Mouse (Mus musculus) yolk sac, embryonic 10.5 days (tissue): ENCODE results near the gene Rnaseh2b.

Source experiments
- DNase-seq: peaks from one replicate; pipeline ENCODE4 v3.0.0-alpha.2; 2017; ENCODE audit warnings: low spot score

The Rnaseh2b gene

DNA sequence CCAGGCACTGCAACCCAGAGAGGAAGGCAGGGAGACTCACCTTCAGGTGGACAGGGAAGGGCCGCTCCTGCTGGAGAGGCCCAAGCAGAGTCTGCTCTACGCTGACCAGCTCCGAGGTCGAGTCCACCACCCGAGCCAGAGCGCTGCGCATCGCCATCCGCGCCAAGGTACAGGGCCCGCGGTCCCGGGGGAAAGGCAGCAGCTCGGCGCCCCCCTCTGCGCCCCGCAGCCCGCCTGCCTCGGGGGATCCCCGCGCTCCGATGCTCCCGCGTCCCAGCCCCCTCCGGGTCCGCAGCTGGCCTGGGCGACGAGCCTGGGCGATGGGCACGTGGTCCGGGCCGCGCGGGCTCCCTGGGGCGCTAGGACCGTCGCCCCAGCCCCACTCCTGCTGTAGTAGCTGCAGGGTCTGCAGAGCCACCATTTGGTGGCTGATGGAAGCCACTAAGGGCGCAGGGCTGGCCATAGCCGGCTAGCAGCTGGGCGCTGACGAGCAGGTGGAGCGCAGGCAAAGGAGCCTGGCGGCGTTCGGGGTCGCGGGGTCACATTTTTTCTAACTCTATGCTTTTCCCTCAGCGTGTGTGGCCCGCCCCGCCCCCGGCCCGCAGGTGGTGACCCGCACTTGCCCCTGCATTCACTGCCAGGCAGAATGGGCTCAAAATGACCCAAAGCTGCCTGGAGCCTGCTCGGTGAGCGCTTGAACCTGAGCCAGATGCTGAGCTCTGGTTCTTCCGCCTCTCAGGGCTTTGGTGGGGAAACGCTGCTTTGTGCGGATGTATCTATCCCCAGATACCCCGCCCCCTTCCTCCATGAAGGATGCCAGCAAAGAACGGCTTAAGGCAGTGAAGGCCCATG, at the start of gene Rnaseh2b, which contains the start of gene Dleu7:
Gene Rnaseh2b (plus strand): TSS at position 102 of the 852 bp plus-strand sequence.
Gene Dleu7 (minus strand): TSS at position 560 of the 852 bp plus-strand sequence.
- peak; percentile 79 for DNase-seq

DNA sequence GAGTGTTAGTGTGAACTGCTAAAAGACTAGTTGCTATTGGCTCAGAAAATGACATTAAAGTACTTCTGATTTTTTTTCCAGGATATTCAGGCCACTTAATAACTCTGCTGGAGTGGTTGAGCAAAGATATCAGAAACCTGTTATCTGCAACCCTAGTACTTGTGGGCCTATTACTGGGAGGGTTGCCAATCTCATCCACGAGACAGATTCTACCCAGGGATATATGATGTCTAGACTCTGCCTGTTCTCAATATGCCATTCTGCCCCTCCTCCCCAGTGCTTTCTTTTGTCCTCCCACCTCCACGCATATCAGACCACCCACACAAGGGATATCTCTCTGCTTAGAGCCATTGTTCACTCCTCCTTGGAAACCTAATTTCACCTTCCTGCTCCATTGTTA, 48.9 kb upstream of the Rnaseh2b start:
- no peak for DNase-seq

DNA sequence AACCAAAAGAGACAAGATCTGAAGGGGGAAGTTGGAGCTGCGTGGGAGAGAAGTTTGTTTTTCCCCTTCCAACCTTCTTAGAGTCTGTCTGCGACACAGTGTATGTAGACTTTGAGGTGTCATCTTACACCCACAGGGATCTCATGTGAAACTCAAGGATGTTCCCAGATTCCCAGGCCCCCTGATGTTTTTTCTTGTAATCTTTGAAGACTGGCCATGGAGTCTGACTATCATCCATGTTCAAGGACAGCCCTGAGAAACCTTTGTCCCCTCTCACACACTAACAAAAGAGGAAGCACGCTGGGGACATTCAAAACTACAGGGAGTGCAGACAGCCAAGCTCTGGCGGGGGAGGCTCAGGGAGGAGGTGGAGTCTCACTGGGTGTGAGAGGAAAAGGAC, 46.8 kb upstream of the Rnaseh2b start:
- DNase-seq: no peak

DNA sequence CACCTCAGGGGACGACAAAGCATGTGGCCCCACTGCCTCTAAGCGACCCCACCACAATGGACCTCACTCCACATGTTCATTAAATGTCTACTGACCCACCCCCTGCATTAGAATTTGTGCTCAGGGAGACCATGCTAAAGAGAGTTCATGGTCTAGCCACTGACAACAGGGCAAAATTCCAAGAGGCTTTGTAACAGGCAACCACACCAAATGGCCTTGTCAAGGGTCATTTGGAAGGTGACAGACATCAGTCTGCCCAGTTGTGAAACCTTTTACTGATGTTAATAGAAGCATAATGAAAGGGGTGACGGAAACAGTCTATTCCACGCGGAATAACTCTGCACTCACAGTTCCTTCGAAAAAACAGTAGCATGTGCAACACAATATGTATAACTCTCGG, 44.0 kb upstream of the Rnaseh2b start:
- DNase-seq: no peak

DNA sequence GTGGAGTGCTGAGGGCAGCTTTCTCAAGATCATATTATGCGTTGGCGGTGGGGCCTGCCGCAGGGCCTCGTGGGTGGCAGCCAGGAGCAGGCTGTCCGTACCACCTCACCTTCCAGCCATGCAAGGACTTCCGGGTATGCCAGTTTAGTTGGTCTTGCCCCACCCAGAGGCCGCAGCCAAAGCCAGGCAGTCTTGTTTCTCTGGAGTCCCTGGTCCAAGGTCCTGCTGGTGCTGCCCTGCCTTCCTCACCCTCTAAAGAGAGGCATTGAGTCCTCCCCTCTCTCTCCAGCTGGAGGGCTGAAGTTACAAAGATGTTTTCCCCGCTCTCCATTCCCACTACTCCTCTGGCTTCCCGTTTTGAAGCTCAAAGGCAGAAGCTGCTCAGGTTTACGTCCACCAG, 43.6 kb upstream of the Rnaseh2b start:
- no peak for DNase-seq

DNA sequence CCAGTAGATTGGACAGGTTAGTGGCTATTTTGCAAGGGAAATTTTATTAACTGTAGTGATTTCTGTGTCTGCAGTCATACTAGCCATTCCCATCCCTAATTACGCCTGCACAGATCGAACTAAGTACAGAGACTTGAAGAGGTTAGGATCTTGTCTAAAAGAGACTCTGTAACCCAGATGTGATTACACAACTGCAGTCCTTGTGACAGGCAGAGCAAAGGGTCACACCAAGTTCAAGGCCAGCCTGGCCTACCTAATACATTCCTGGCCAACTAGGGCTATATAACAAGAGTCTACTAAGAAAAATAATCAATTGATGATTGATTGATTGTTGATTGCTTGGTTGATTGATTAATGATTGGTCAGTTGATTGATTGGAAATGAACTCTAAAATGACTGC, 43.1 kb upstream of the Rnaseh2b start:
- DNase-seq: no peak

DNA sequence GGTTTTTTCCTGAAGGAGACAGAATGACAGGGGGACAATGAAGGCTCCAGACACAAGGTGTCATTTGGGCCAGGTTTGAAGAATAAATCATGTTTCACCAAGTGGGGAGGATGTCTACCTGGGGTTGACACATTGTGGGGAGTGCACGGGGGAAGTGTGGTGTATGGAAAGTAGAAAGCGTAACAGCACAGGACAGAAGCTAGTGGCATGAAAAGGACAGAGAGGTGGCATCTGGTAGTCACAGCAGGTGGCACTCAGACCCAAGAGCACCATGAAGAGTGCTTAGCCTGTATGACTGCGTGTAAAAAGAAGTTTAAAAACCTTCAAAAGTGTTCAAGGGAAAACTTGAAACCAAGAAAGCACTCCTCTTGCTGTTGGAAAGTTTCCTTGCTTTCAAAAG, 42.3 kb upstream of the Rnaseh2b start:
- DNase-seq: no peak

DNA sequence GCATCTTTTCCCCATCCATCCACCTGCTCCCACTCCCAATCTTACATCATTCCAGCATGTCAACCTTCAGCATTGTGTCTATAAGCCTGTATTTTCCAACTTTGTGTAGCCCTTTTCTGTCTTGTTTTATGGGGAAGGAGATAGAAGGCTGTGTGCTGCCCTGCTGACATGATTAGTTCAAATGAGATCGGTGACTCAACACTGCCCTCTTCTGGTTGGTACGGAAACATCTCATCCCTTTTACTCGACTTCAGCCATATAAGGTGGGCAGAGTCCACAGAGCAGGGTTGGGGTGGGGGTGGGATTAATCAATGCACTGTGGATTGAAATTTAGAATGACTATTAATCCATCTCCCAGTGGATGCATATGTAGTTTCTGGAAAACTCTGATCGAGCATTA, 40.4 kb upstream of the Rnaseh2b start:
- DNase-seq: peak; percentile 53

DNA sequence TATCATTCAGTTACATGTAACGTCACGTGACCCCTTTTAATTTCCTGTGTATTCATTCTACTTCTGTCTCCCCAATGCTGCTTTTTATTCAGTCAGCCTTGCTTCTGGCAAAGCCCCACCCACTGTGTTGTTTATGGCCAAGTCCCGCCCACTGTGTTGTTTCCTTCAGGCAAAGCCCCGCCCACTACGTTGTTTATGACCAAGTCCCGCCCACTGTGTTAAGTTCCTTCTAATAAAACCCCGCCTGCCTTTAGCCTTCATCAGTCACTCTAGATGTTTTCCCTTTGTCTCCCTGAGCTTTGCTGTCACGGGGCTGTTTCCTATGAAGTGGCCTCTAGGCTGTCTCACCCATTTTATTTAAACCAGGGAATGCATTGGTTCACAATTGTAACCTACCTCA, 38.0 kb upstream of the Rnaseh2b start:
- DNase-seq: no peak

DNA sequence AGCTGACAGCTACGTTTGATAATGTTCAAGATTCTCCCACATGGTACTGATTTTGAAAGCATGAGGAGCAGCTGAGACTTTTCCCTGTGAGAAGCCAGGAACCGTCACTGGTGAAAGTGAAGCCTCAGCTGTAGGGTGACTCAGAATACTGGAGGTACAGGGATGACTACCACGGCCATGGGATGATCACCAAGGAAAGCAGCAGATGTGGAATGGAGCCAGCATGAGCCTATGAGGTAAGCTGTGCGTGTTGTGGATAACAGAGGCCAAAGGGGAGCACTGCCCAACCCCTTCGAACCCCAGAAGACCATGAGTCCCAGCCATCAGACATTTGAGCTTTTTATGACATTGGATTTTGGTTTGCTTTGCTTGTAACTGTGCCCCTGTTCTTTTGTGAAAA, 36.3 kb upstream of the Rnaseh2b start:
- DNase-seq: no peak

DNA sequence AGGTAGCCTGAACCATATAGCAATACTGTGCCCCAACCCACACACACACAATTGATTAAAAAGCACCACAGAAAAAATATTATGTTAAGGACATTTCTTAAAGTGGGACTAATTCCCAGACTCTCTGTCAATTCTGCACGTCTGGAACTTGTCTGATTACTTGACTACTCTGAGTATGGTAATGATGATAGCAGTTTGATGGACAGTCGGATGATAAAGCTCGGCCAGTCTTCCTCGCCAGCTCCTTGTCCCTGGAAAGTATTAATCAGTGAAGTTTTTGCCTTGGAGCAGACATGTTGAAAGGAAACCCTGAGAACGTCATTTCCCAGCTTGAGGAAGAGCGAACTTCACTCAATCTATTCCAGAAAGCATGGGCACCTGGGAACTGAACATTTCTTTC, 34.3 kb upstream of the Rnaseh2b start:
- no peak for DNase-seq

DNA sequence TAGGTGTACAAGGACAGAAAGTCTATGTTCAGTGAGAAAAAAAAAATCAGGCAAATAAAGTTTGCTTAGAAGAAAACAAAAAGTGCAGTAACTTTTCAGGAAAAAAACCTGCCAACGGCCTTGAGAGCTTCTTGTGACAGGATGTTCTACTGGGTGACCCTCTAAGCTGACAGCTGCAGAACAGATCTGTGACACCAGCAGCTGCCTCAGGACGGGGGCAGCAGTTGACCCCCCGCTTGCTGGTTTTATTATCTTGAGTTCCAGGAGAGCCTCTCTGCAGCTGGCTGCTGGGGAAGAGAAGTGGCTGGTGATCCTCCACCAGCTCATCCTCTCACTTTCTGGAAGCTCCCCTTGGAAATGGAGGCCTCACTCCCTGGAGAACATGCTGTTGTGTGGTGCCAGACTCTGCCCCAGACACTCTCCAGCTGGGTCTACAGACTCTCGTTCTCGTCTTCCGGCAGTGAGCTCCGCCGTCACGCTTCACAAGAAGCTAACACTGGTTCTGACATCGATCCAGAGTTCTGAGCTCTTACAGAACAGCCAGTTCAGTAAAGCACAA, 33.3 kb upstream of the Rnaseh2b start:
- no peak for DNase-seq

DNA sequence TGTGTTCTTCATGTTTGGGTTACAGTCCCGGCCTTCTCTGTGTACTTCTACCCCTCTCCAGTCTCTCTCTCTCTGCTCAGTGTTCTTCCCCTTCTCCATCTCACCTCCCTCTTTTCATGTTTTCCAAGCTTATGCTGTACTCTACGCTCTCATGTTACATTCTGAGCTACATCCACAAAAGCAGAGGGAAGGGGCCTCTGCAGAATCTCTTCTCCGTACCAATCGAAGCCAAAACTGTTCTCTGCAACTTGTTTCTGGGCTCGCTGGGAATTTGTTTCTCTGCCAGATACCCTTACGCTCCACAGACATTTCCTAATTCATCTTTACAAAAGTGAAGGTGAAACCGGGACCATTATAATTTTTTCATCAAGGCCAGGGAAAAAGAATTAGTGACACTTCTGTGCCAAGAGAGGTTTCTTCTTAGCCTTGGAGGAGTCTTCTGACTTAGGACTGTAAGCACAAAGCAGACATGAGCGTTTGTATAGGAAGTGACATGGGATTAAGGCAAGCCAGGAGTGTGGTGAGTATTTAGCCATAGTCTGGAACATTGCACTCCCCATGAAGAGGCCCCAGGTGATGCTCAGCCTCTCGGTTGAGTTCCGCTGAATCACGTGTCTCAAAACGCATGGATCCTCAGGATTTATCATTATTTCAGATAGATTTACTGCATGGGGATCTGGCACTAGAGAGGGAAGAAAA, 21.5 kb upstream of the Rnaseh2b start:
- no peak for DNase-seq

DNA sequence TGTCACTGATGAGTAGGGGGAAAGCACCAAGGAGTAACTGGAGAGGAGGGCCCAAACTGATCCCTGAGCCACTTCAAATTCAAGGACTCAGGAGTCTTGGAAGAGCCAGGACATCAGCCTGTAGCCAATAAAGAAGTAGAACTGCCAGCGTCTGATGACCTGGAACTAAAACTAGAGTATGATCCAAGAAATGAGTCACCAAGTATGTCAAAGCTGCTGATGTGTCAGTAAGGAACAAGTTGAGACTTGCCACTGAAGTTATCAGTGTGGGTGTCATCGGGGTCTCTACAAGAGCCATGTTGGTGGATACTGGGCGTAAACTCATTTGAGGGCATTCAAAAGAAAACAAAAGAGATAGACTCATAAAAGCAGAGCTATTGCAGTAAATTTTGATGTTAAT, 18.8 kb upstream of the Rnaseh2b start:
- DNase-seq: no peak

DNA sequence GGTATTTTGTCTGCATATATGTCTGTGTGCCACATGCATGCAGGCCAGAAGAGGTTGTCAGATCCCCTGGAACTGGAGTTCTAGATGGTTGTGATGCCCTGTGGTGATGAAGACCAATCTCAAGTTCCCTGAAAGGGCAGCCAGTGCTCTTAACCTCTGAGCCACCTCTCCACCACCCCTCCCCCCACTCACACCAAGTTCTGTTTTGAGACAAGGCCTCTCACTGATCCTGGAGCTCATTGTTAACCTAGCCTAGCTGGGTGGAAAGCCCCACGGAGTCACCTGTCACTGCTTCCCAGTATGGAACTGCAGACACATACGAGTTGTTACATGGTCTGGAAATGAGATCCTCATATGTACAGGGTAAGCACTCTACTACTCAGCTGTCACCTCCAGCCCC, 9.4 kb upstream of the Rnaseh2b start:
- DNase-seq: no peak

DNA sequence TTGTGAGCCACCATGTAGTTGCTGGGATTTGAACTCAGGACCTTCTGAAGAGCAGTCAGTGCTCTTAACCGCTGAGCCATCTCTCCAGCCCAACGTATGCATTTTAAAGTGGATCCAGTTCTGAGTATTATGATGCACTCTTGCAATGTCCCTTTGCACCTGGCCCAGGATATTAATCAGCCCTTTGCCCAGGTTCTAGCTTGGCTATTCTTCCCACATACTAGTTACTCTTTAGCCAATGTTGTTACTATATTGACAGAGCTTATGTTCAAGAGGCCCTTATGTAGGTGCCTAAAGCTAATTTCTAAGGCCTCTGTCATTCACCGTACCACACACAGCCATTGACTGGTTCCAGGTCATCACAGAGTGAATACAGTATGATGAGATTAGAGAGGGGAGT, 3.7 kb upstream of the Rnaseh2b start:
- no peak for DNase-seq

DNA sequence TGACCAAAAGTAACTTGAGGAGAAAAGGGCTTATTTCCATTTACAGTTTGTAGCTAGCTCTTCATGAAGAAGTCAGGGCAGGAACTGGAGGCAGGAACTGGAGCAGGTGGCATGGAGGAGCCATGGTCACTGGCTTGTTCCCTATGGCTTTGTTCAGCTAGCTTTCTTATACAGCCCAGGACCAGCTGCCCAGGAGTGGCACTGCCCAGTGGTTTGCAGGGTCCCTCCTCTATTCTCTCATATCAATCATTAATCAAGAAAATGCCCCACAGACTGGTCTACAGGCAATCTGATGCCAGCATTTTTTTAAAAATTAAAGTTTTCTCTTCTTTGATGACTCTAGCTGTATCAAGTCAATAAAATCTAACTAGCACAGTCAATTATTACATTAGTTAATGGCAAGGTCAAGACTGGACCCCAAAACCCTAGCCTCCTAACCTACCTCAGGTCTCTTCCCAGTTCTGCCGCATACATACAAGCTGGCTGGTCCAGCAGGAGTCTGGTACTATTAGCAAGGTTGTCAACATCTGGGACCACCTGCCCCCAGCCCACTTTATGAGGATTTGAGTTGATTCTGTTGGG, 892 bp upstream of the Rnaseh2b start:
- DNase-seq: no peak

DNA sequence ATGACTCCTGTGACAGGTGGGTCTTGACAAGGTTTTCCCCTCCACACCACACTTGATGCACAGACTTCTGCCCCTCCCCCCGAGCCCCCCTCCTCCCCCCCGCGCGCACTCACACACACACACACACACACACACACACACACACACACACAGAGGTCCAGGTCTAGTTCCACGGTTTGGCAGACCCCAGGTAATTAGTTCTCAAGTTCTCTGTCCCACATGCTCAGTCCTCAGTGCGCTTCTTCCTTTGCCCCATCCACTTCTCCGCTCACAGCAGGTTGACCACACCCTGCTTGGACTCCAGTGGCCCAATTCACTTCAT, 262 bp upstream of the Rnaseh2b start:
- DNase-seq: no peak

DNA sequence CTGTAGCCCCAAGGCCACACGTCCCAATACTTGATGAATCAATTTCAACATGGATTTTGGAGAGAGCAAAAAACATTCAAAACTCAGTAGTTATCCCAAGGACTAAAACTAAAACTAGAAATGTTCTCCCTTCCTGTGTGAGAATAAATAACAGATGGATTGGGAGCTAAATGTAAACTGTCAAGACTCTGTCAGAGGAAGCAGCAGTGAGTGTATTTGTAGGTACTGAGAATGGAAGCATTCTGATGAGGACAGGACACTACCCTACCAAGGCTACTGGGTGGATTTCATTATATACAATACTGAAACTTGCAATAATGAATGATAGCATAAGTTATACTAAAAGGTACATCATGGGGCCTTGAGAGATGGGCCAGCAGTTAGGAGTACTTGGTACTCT, 6.4 kb downstream of the Rnaseh2b start:
- no peak for DNase-seq

DNA sequence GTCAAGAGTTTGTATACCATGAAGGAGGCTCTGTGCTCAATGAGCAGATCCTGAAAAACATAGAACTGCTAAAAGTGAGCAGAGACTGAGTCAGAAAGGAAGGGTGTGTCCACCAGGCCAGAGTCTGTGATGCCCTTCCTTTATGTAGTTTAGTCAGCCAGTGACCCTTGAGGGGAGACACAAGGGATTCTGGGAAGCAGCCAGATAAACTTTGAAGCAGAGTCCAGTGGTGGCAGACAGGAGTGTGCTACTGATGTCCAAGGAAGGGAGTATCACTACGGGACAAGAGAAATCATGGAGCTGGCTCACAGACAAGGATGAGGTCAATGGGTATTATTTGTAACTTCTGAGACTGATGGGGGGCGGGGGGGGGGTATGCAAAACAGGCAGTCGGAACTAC, 7.6 kb downstream of the Rnaseh2b start:
- no peak for DNase-seq

DNA sequence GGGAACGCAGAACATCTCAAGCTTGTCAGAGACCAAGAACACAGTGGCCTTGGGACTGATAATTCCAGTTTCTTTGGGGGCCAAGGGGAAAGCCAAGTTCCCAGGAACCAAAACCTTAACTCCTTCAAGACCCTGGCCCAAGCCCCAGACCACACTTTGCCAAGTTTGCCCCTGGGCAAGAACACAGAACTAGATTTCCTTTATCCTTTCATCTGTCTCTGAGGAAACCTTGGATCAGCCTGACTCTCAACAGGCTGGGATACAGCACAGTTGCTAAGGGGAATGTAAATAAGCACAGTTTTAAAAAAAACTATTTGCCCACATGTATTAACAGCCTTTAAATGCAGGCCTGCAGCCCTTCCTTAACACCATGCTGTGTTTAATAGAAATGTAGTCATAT, 15.2 kb downstream of the Rnaseh2b start:
- no peak for DNase-seq

DNA sequence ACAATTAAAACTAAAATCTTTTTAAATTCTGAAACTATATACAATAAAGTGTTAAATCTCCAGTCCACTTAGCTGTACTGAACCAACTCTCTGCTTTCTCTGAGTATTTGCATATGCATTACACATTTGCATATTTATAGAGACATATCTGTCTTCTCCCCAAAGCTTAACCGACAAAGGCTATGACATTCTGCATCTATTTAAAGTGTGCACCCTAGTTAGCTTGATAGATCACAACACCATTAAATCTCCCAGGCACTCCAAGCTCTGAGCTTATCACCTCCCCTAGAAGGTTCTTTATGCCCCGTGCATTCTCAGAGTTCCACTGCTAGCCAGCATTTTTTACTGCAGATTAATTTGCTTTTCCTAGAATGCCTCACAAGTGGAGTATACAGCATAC, 16.6 kb downstream of the Rnaseh2b start:
- DNase-seq: no peak

DNA sequence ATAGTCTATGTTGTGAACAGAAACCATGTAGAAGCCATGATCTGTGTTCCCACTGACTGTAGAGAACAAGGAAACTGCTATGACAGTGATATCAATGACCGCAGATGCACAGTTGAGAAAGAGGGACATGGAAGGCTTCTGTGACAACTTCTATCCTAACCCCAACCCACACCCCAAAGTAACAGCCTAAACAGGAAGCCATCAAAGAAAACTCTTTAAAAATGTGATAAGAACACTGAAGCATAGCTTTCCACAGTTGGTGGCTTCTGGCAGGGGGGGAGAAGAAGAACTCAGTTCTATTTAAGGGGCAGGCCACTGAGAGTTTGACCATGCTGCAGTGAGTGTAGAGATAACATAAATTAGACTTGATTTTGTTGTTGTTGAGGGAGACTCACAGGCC, 19.3 kb downstream of the Rnaseh2b start:
- no peak for DNase-seq
